Mouse (Mus musculus) olfactory bulb, adult 2 months (tissue): ENCODE measurements around the gene Grik3.

Experiments used
- CTCF ChIP-seq: fragments of 200-500 bp; IDR thresholded peaks from 2 replicates; pipeline ENCODE4 v1.5.1; 2012; ENCODE audit warnings: low read depth, mild to moderate bottlenecking, low read length, moderate library complexity; ENCODE audit not compliant: insufficient read depth
- POLR2A ChIP-seq: fragments of 200-500 bp; IDR thresholded peaks from 2 replicates; pipeline ENCODE4 v1.6.1; 2012; ENCODE audit warnings: mild to moderate bottlenecking, low read depth, low read length, moderate library complexity; ENCODE audit not compliant: insufficient read depth

GRCm38 (mm10) chr4:125478071-125478470, 12.4 kb upstream of the Grik3 start:
- TF ChIP-seq CTCF = no peak
- no peak for TF ChIP-seq POLR2A
